Mouse (Mus musculus): ENCODE measurements at regions not wholly inside any gene's neighbourhood (a gene's known extent, or its start where the extent isn't known, plus 50 kb on each side); places are given as distances from the start of the nearest gene placed in this dataset.
"Not testable (repeated sequence)": the region's sequence is repeated elsewhere in the genome, so short reads cannot be mapped to it uniquely, and the experiment has no call there.

GRCm38 (mm10) chr5:82059108-82059838, 1039.3 kb downstream of the Adgrl3 start:
- H3K27me3 ChIP-seq (ENCODE audit: control insufficient read depth, insufficient read depth, insufficient read length) = no peaks in the 10 kb centered on the region
- H3K79me2 ChIP-seq (ENCODE audit: control insufficient read depth, insufficient read depth) = no peaks in the 10 kb centered on the region
- TF ChIP-seq TCF3 (IDR thresholded peaks at IDR 0.05; ENCODE audit: insufficient read length, low read depth) (no peak), MYOD1 (IDR thresholded peaks at IDR 0.05; ENCODE audit: control insufficient read depth in 1 of 3, insufficient read length in 2 of 3, low read depth in 2 of 3) (no peak), MAX (IDR thresholded peaks at IDR 0.05; ENCODE audit: low read depth) (no peak), POLR2A (IDR thresholded peaks at IDR 0.05; ENCODE audit: insufficient read length, low read depth) (no peak), TCF12 (IDR thresholded peaks at IDR 0.05; ENCODE audit: insufficient read depth, poor library complexity, severe bottlenecking) (no peak), POLR2AphosphoS2 (IDR thresholded peaks at IDR 0.05; ENCODE audit: insufficient read length, low read depth) (no peak), CEBPB (IDR thresholded peaks at IDR 0.05; ENCODE audit: insufficient read depth, poor library complexity, severe bottlenecking) (no peak), E2F4 (IDR thresholded peaks at IDR 0.05; ENCODE audit: insufficient read depth) (no peak), SRF (IDR thresholded peaks at IDR 0.05; ENCODE audit: control insufficient read depth, insufficient read length, low read depth) (no peak), MYOG (IDR thresholded peaks at IDR 0.05; ENCODE audit: control insufficient read depth in 1 of 3, insufficient read depth in 1 of 3, insufficient read length in 2 of 3, low read depth in 2 of 3) (no peak), USF1 (IDR thresholded peaks at IDR 0.05; ENCODE audit: low read depth) (no peak), REST (IDR thresholded peaks at IDR 0.05; ENCODE audit: insufficient read depth, insufficient read length) (no peak)
- no peak overlapping the region for H3K4me3 ChIP-seq
- no peak overlapping the region for H3ac ChIP-seq (ENCODE audit: control insufficient read depth, insufficient read length)
- no peak overlapping the region for H3K4me2 ChIP-seq (ENCODE audit: low read depth)
- no peaks in the 10 kb centered on the region for H3K36me3 ChIP-seq (ENCODE audit: control insufficient read depth, insufficient read depth)

- no peak overlapping the region for H3ac ChIP-seq (ENCODE audit: control insufficient read depth, insufficient read length)
- no peaks in the 10 kb centered on the region for H3K79me2 ChIP-seq (ENCODE audit: control insufficient read depth, insufficient read depth)
- H3K27me3 ChIP-seq (ENCODE audit: control insufficient read depth, insufficient read depth, insufficient read length) = no peaks in the 10 kb centered on the region
- H3K36me3 ChIP-seq (ENCODE audit: control insufficient read depth, insufficient read depth) = no peaks in the 10 kb centered on the region
- TF ChIP-seq SRF (IDR thresholded peaks at IDR 0.05; ENCODE audit: control insufficient read depth, insufficient read length, low read depth) (no peak), MYOD1 (IDR thresholded peaks at IDR 0.05; ENCODE audit: control insufficient read depth in 1 of 3, insufficient read length in 2 of 3, low read depth in 2 of 3) (no peak), REST (IDR thresholded peaks at IDR 0.05; ENCODE audit: insufficient read depth, insufficient read length) (no peak), POLR2AphosphoS2 (IDR thresholded peaks at IDR 0.05; ENCODE audit: insufficient read length, low read depth) (no peak), CEBPB (IDR thresholded peaks at IDR 0.05; ENCODE audit: insufficient read depth, poor library complexity, severe bottlenecking) (no peak), POLR2A (IDR thresholded peaks at IDR 0.05; ENCODE audit: insufficient read length, low read depth) (no peak), MAX (IDR thresholded peaks at IDR 0.05; ENCODE audit: low read depth) (no peak)
- H3K4me2 ChIP-seq (ENCODE audit: low read depth) = no peak overlapping the region
- H3K4me3 ChIP-seq = no peak overlapping the region
These were observed 1040.7 kb downstream of the Adgrl3 start for GRCm38 (mm10) chr5:82060679-82061078.

GRCm38 (mm10) chr5:82069221-82069620, 1049.3 kb downstream of the Adgrl3 start:
- not testable (repeated sequence) for H3K79me2 ChIP-seq (ENCODE audit: control insufficient read depth, insufficient read depth); H3ac ChIP-seq (ENCODE audit: control insufficient read depth, insufficient read length); H3K4me2 ChIP-seq (ENCODE audit: low read depth); H3K36me3 ChIP-seq (ENCODE audit: control insufficient read depth, insufficient read depth); H3K4me3 ChIP-seq; H3K27me3 ChIP-seq (ENCODE audit: control insufficient read depth, insufficient read depth, insufficient read length)

GRCm38 (mm10) chr5:82089401-82089800, 1069.5 kb downstream of the Adgrl3 start:
- no peak overlapping the region for H3K4me3 ChIP-seq
- H3K36me3 ChIP-seq (ENCODE audit: control insufficient read depth, insufficient read depth) = no peaks in the 10 kb centered on the region
- H3K4me2 ChIP-seq (ENCODE audit: low read depth) = no peak overlapping the region
- no peak overlapping the region for H3ac ChIP-seq (ENCODE audit: control insufficient read depth, insufficient read length)
- no peaks in the 10 kb centered on the region for H3K27me3 ChIP-seq (ENCODE audit: control insufficient read depth, insufficient read depth, insufficient read length)
- no peaks in the 10 kb centered on the region for H3K79me2 ChIP-seq (ENCODE audit: control insufficient read depth, insufficient read depth)
- no peak for TF ChIP-seq CEBPB (IDR thresholded peaks at IDR 0.05; ENCODE audit: insufficient read depth, poor library complexity, severe bottlenecking)
- no peak for TF ChIP-seq POLR2AphosphoS2 (IDR thresholded peaks at IDR 0.05; ENCODE audit: insufficient read length, low read depth)
- no peak for TF ChIP-seq POLR2A (IDR thresholded peaks at IDR 0.05; ENCODE audit: insufficient read length, low read depth)
- TF ChIP-seq MAX (IDR thresholded peaks at IDR 0.05; ENCODE audit: low read depth) = no peak
- TF ChIP-seq SRF (IDR thresholded peaks at IDR 0.05; ENCODE audit: control insufficient read depth, insufficient read length, low read depth) = no peak
- no peak for TF ChIP-seq USF1 (IDR thresholded peaks at IDR 0.05; ENCODE audit: low read depth)
- no peak for TF ChIP-seq MYOG (IDR thresholded peaks at IDR 0.05; ENCODE audit: control insufficient read depth in 1 of 3, insufficient read depth in 1 of 3, insufficient read length in 2 of 3, low read depth in 2 of 3)

GRCm38 (mm10) chr5:82103056-82103807, 1083.3 kb downstream of the Adgrl3 start:
- Histone ChIP-seq H3K27me3 (ENCODE audit: control insufficient read depth, insufficient read depth, insufficient read length) (no peaks in the 10 kb centered on the region), H3K4me2 (ENCODE audit: low read depth) (no peak overlapping the region), H3ac (ENCODE audit: control insufficient read depth, insufficient read length) (no peak overlapping the region), H3K79me2 (ENCODE audit: control insufficient read depth, insufficient read depth) (no peaks in the 10 kb centered on the region), H3K4me3 (no peak overlapping the region), H3K36me3 (ENCODE audit: control insufficient read depth, insufficient read depth) (no peaks in the 10 kb centered on the region)
- TF ChIP-seq TCF3 (IDR thresholded peaks at IDR 0.05; ENCODE audit: insufficient read length, low read depth) (no peak), CEBPB (IDR thresholded peaks at IDR 0.05; ENCODE audit: insufficient read depth, poor library complexity, severe bottlenecking) (no peak)

Data from myocyte (in vitro differentiated cells).